Mouse (Mus musculus) ES-CJ7 (cell line): ENCODE data around the gene Tekt1.
A peak's percentile ranks its signal among the peaks of the same experiment; 100 is the strongest.

Experiments
- DNase-seq: peaks from one replicate; pipeline ENCODE4 v3.0.0; 2011; ENCODE audit warnings: low read depth, low spot score

The Tekt1 gene

GRCm38 (mm10) chr11:72362347-72362741 is at the start of gene Tekt1:
Gene Tekt1 (minus strand): TSS chr11:72362442.
- DNase-seq, result no peak

- no peak for DNase-seq
Measured at GRCm38 (mm10) chr11:72411945-72412344, 49.7 kb upstream of the Tekt1 start.

GRCm38 (mm10) chr11:72411093-72411921 is 49.1 kb upstream of the Tekt1 start, which contains the start of gene Smtnl2:
Gene Smtnl2 (minus strand): TSS chr11:72411713.
- peak; percentile 91 for DNase-seq

- peak; percentile 83 for DNase-seq
Measured at GRCm38 (mm10) chr11:72410521-72411092, 48.4 kb upstream of the Tekt1 start.

- no peak for DNase-seq
Measured at GRCm38 (mm10) chr11:72409649-72410385, 47.6 kb upstream of the Tekt1 start.

- DNase-seq, result no peak
Measured at GRCm38 (mm10) chr11:72408451-72409170, 46.4 kb upstream of the Tekt1 start.

GRCm38 (mm10) chr11:72407574-72407973 is 45.3 kb upstream of the Tekt1 start:
- no peak for DNase-seq

- no peak for DNase-seq
Measured at GRCm38 (mm10) chr11:72407081-72407480, 44.8 kb upstream of the Tekt1 start.

GRCm38 (mm10) chr11:72406079-72406675 is 43.9 kb upstream of the Tekt1 start:
- DNase-seq, result no peak

- DNase-seq, result no peak
Measured at GRCm38 (mm10) chr11:72405532-72405931, 43.3 kb upstream of the Tekt1 start.

GRCm38 (mm10) chr11:72402969-72403368 is 40.7 kb upstream of the Tekt1 start:
- DNase-seq, result no peak

GRCm38 (mm10) chr11:72402017-72402416 is 39.8 kb upstream of the Tekt1 start:
- DNase-seq, result peak; percentile 81

- DNase-seq, result peak; percentile 76
Measured at GRCm38 (mm10) chr11:72401068-72401467, 38.8 kb upstream of the Tekt1 start.

- no peak for DNase-seq
Measured at GRCm38 (mm10) chr11:72397811-72398525, 35.7 kb upstream of the Tekt1 start.

GRCm38 (mm10) chr11:72397072-72397471 is 34.8 kb upstream of the Tekt1 start:
- DNase-seq, result no peak

GRCm38 (mm10) chr11:72396621-72397020 is 34.4 kb upstream of the Tekt1 start:
- DNase-seq, result no peak

- no peak for DNase-seq
Measured at GRCm38 (mm10) chr11:72395652-72396051, 33.4 kb upstream of the Tekt1 start.

GRCm38 (mm10) chr11:72394694-72395093 is 32.5 kb upstream of the Tekt1 start:
- no peak for DNase-seq

- DNase-seq, result no peak
Measured at GRCm38 (mm10) chr11:72393669-72394068, 31.4 kb upstream of the Tekt1 start.

GRCm38 (mm10) chr11:72393243-72393642 is 31.0 kb upstream of the Tekt1 start:
- no peak for DNase-seq

GRCm38 (mm10) chr11:72391181-72391580 is 28.9 kb upstream of the Tekt1 start:
- DNase-seq, result no peak
